Comparison of ENCODE assay signal across 4 mouse cellular contexts in the genomic region with DNA sequence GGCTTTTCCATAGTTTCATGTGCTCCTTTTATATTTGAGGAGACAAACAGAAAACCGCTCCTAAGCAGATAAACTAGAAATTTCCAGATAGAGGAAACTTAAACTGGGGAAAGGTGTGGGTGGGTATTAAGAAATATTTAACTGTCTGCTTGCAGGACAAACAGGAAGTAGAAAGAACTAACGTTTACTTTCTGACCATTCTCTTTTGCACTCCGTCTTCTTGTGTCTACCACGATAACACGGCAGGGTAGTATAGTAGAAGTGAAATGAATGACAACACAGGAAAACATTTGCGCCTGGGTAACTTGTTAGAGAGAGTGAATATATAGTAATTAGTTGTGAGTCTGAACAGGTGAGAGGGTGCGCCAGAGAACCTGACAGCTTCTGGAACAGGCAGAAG.
"Had no signal": no experiment of that assay in that cellular context is flagged by ENCODE, and none has a peak within 500 bp of the region (broad histone marks: within the 10 kb centered on the region; RNA-seq: fewer than 3 reads in every experiment).

No protein-coding gene starts in this region.

- H3K27me3 ChIP-seq: neural tube, embryonic 15.5 days; stomach, embryonic 15.5 days had no signal

- H3K9me3 ChIP-seq: neural tube, embryonic 15.5 days; stomach, embryonic 15.5 days had no signal

- H3K27ac ChIP-seq: stomach, embryonic 15.5 days; stomach, postnatal 0 days had no signal

- H3K9ac ChIP-seq: stomach, embryonic 15.5 days had no signal

- DNase-seq: retina, postnatal 1 day had no signal

- H3K36me3 ChIP-seq: neural tube, embryonic 15.5 days; stomach, embryonic 15.5 days had no signal
